8 mouse cellular contexts compared by ENCODE assay signal in the genomic region with DNA sequence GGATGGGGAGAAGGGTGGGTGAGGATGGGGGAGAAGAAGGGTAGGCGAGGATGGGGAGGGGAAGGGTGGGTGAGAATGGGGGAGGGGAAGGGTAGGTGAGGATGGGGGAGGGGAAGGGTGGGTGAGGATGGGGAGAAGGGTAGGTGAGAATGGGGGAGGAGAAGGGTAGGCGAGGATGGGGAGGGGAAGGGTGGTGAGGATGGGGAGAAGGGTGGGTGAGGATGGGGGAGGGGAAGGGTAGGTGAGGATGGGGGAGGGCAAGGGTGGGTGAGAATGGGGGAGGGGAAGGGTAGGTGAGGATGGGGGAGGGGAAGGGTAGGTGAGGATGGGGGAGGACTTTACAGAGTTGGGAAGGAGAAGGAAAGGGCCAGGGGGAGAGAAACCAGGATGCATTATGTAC. TPM values are rescaled to one million over a fixed set of nuclear protein-coding genes. Genes with fewer than 3 reads are reported as not detected.
A peak's percentile ranks its signal among the peaks of the same experiment; 100 is the strongest.
DNase-seq lines count a peak whose midpoint lies in the region; ATAC-seq and TF ChIP-seq lines count a peak whose summit lies in the region.
"Not testable (repeated sequence)": the region's sequence is repeated elsewhere in the genome, so short reads cannot be mapped to it uniquely, and the experiment has no call there.

No protein-coding gene starts in this region.

- not testable (repeated sequence) for H3K4me2 ChIP-seq in forebrain, embryonic 11.5 days (ENCODE audit: low read depth, low read length, severe bottlenecking); limb, embryonic 14.5 days (replicated peaks; ENCODE audit: low read depth, low read length, severe bottlenecking); lung, postnatal 0 days (replicated peaks; ENCODE audit: low read depth, low read length); midbrain, embryonic 14.5 days (ENCODE audit: low read length)

- TF ChIP-seq CTCF in MEL (IDR thresholded peaks at IDR 0.05 in 2 of 3, conservative IDR thresholded peaks at IDR 0.05 in 1 of 3; ENCODE audit: control insufficient read depth in 1 of 3, insufficient read depth in 1 of 3, low read depth in 2 of 3, low read length in 3 of 3, poor library complexity in 1 of 3, severe bottlenecking in 1 of 3); lung, postnatal 0 days (IDR thresholded peaks at IDR 0.05): not testable (repeated sequence)

- TF ChIP-seq POLR2A in MEL (IDR thresholded peaks at IDR 0.05; ENCODE audit: control insufficient read depth in 1 of 2, insufficient read depth in 1 of 2, low read depth in 1 of 2, low read length in 2 of 2, poor library complexity in 1 of 2); limb, embryonic 14.5 days (IDR thresholded peaks at IDR 0.05; ENCODE audit: borderline replicate concordance, extremely low read depth, insufficient read depth, insufficient read length): not testable (repeated sequence)

- not testable (repeated sequence) for H3K9ac ChIP-seq in MEL (ENCODE audit: control insufficient read depth, low read depth, low read length, poor library complexity, severe bottlenecking); forebrain, embryonic 11.5 days (ENCODE audit: low read length); limb, embryonic 14.5 days (ENCODE audit: low read depth, low read length, severe bottlenecking); lung, postnatal 0 days (replicated peaks; ENCODE audit: low read depth); midbrain, embryonic 14.5 days (replicated peaks; ENCODE audit: low read length)

- H3K27me3 ChIP-seq in MEL (ENCODE audit: control insufficient read depth in 1 of 2, insufficient read depth in 2 of 2, low read length in 2 of 2); forebrain, embryonic 11.5 days (ENCODE audit: control insufficient read depth, insufficient read depth, low read length); limb, embryonic 14.5 days (ENCODE audit: control insufficient read depth, insufficient read depth, low read length); lung, postnatal 0 days (replicated peaks; ENCODE audit: insufficient read depth, low read length); midbrain, embryonic 14.5 days (ENCODE audit: control insufficient read depth, insufficient read depth, low read length): not testable (repeated sequence)

- DNase-seq in 416B (ENCODE audit: low read depth): peak; percentile 4
- peak; percentile 1 for DNase-seq in MEL (ENCODE audit: low read depth, low spot score)
- DNase-seq in embryo, embryonic 10 days (ENCODE audit: low spot score): peak; percentile 0
- DNase-seq in forebrain, embryonic 11.5 days (ENCODE audit: low spot score): peak; percentile 46
- DNase-seq in limb, embryonic 14.5 days (ENCODE audit: low spot score): peak; percentile 2
- peak; percentile 9 for DNase-seq in lung, postnatal 0 days (ENCODE audit: low spot score)
- DNase-seq in midbrain, embryonic 14.5 days: peak; percentile 11
- DNase-seq in retina, postnatal 1 day: peak; percentile 3

- H3K27ac ChIP-seq in MEL (ENCODE audit: control insufficient read depth, low read depth, low read length); forebrain, embryonic 11.5 days (ENCODE audit: low read depth, low read length); limb, embryonic 14.5 days (replicated peaks; ENCODE audit: low read depth, low read length); lung, postnatal 0 days (ENCODE audit: low read length); midbrain, embryonic 14.5 days (replicated peaks; ENCODE audit: low read depth, low read length): not testable (repeated sequence)

- TF ChIP-seq EP300 in MEL (IDR thresholded peaks at IDR 0.05; ENCODE audit: low read depth in 1 of 2, low read length in 2 of 2); lung, postnatal 0 days (IDR thresholded peaks at IDR 0.05): not testable (repeated sequence)

- not testable (repeated sequence) for H3K9me3 ChIP-seq in MEL (replicated peaks; ENCODE audit: insufficient read depth, low read length); forebrain, embryonic 11.5 days (ENCODE audit: control insufficient read depth, low read length); limb, embryonic 14.5 days (ENCODE audit: control insufficient read depth, low read length); lung, postnatal 0 days (ENCODE audit: low read length); midbrain, embryonic 14.5 days (ENCODE audit: control insufficient read depth, low read length)

- not testable (repeated sequence) for H3K4me3 ChIP-seq in MEL (ENCODE audit: control insufficient read depth in 1 of 2, insufficient read depth in 1 of 2, low read depth in 2 of 2, low read length in 2 of 2); forebrain, embryonic 11.5 days (ENCODE audit: low read depth, low read length); limb, embryonic 14.5 days (replicated peaks; ENCODE audit: low read length); lung, postnatal 0 days (ENCODE audit: low read depth, low read length); midbrain, embryonic 14.5 days (replicated peaks; ENCODE audit: low read depth, low read length)

- ATAC-seq in forebrain, embryonic 11.5 days (replicated peaks; ENCODE audit: low FRiP score); limb, embryonic 14.5 days (ENCODE audit: low FRiP score, low read depth); lung, postnatal 0 days; midbrain, embryonic 14.5 days (ENCODE audit: low FRiP score, low TSS enrichment): not testable (repeated sequence)

- H3K36me3 ChIP-seq in MEL (ENCODE audit: control insufficient read depth in 1 of 2, insufficient read depth in 2 of 2, low read length in 2 of 2); forebrain, embryonic 11.5 days (ENCODE audit: control insufficient read depth, insufficient read depth, low read length); limb, embryonic 14.5 days (ENCODE audit: control insufficient read depth, insufficient read depth, low read length); lung, postnatal 0 days (ENCODE audit: insufficient read depth, low read length); midbrain, embryonic 14.5 days (ENCODE audit: control insufficient read depth, insufficient read depth, low read length): not testable (repeated sequence)

- not testable (repeated sequence) for H3K4me1 ChIP-seq in MEL (ENCODE audit: control insufficient read depth in 1 of 2, insufficient read depth in 2 of 2, low read length in 2 of 2); forebrain, embryonic 11.5 days (replicated peaks; ENCODE audit: control insufficient read depth, insufficient read depth, low read length); limb, embryonic 14.5 days (ENCODE audit: control insufficient read depth, insufficient read depth, low read length); lung, postnatal 0 days (ENCODE audit: insufficient read depth, low read depth, low read length); midbrain, embryonic 14.5 days (ENCODE audit: control insufficient read depth, insufficient read depth, low read length)

- H3K79me2 ChIP-seq in MEL (ENCODE audit: control insufficient read depth, insufficient read depth, low read length, poor library complexity): not testable (repeated sequence)

- WGBS in forebrain, embryonic 11.5 days: 97% methylated on average over 1 of the region's 2 CpGs
- 92% methylated on average over 1 of the region's 2 CpGs for WGBS in limb, embryonic 14.5 days
- 94% methylated on average over 1 of the region's 2 CpGs for WGBS in lung, postnatal 0 days
- WGBS in midbrain, embryonic 14.5 days: 88% methylated on average over 2 of the region's 2 CpGs

- not testable (repeated sequence) for TF ChIP-seq RAD21 in MEL (IDR thresholded peaks at IDR 0.05; ENCODE audit: low read depth, low read length)

RNA-seq across cellular contexts. Expression of a gene that starts 39.2 kb away (rescaled TPM):
- 162 and 184 TPM in 2 replicates for total RNA-seq in MEL (2012; rRNA removed)
- polyA plus RNA-seq in MEL (2012; ENCODE audit: insufficient read depth in 1 of 2, insufficient read length in 2 of 2, low read depth in 1 of 2, low replicate concordance in 2 of 2, missing spikeins in 1 of 2): 100 to 1,000 TPM in 1 of 2 experiments, not detected in 1; 263 TPM
- polyA plus RNA-seq in forebrain, embryonic 11.5 days (2014; fragmentation: Nextera tagmentation; extraction: Ambion mirVana): 530 and 544 TPM in 2 replicates
- polyA plus RNA-seq in limb, embryonic 14.5 days (2012; rRNA removed): 399 and 408 TPM in 2 replicates
- polyA plus RNA-seq in limb, embryonic 14.5 days (2014; fragmentation: Nextera tagmentation; extraction: Ambion mirVana): 513 and 517 TPM in 2 replicates
- polyA plus RNA-seq in lung, postnatal 0 days (2015; fragmentation: Nextera tagmentation; extraction: Ambion mirVana): 537 and 571 TPM in 2 replicates
- 1,329 and 1,495 TPM in 2 replicates for polyA plus RNA-seq in midbrain, embryonic 14.5 days (2014; fragmentation: Nextera tagmentation; extraction: Ambion mirVana)
